Mouse (Mus musculus) yolk sac, embryonic 10.5 days (tissue): ENCODE measurements at regions not wholly inside any gene's neighbourhood (a gene's known extent, or its start where the extent isn't known, plus 50 kb on each side); places are given as distances from the start of the nearest gene placed in this dataset.

ENCODE experiments used
- DNase-seq: peaks from one replicate; pipeline ENCODE4 v3.0.0-alpha.2; 2017; ENCODE audit warnings: low spot score

DNA sequence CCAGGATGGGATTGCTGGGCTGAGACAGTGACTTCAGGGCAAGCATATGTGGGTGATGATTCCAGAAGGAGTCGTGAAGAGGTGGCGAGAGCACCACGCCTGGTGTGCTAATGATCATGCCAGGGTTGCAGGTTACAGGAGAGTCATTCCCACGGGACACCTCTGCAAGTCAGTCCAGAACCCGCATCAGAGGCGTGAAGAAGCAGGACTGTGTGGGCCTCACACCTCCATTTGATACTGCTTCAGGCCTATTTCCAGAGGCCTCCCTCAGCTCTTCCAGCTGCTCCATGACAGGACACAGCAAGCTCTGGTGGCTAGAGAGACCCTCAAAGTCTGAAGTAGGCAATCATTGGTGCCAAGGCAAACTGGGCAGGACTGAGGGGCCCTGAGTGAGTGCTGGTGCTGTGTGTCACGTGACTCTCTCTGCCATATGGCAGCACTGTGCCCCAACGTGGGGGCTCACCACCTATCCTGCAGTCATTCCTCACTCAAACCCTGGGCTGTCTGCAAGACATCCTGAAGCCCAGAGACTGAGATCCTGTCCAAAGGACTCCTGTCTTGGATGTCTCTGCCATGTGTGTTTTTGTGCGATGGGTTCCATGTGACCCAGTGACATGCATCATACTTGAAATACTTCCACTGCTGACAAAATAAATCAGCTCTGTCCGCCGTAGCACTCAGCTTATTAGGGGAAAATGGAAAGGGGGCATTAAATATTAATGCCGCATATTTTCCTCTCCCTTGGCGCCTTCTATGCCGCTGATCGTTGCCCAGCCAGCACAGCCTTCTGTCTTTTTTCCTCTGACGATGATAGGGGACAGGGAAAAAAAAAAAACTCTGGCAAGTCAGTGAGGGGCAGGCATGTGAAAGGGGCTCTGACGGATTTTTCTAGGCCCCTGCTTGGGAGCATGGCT is 247.6 kb upstream of the Habp2 start:
- DNase-seq = no peak

DNA sequence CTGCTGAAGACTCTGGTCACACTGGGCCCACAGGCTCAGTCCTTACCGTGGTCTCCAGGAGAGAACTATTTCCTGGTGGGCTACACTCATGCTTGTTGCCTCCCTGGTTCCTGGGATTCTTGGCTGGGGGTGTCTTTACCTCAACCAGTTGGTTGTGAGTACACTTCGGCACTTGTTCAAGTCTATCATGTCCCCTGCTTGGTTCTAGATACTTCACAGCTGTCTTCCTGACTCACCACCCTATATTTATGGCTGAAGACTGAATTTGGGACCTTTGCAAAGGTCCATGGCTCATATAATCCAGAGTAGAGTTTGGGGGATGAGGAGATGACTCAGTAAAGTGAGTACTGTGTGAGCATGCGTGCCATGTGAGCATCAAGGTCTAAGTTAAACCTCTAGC is 245.0 kb upstream of the Habp2 start:
- no peak for DNase-seq

DNA sequence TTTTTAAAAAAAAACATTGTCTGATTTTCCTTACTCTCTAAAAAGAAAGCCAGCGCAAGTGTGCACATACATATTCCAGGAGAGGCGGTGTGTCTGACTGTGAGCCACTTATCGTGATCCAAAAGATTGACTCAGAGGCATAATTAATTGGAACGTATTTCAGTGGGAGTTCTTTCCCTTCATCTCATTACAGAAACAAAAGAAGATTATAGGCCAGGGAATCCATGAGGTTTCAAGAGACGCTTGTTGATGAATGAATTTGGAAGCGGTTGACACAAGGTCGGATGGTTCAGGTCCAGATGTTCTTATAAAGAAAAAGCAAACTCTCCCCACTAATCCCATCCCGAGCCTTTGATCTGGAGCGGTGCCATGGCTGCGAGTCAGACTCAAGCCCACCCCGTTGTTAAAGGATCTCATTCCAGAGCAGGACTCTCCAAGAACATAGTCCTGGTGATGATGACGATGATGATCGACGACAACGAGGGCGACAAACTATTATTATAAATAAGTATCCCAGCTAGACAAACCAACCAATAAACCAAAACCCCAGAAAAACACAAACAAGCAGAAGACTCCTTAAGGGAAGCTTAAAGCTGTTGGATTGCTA is 240.1 kb upstream of the Habp2 start:
- no peak for DNase-seq

DNA sequence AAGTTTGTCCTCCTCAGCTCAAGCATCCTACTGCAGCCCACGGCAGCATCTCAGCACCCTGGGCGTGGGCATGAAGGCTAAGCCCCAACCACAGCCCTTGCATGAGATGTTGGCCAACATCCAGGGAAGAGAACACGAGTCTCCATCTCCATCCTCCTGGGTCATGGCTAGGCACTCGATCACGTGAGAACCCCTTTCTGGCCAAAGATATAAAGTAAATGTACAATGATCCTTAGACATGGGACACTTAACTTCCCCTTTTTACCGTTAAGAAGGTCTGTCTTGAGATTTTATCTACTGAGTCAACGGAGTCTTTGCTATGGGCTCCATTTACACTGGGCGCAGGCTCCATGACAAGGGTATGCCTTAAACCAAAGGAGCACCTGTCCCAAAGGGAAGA is 232.8 kb upstream of the Habp2 start:
- no peak for DNase-seq

DNA sequence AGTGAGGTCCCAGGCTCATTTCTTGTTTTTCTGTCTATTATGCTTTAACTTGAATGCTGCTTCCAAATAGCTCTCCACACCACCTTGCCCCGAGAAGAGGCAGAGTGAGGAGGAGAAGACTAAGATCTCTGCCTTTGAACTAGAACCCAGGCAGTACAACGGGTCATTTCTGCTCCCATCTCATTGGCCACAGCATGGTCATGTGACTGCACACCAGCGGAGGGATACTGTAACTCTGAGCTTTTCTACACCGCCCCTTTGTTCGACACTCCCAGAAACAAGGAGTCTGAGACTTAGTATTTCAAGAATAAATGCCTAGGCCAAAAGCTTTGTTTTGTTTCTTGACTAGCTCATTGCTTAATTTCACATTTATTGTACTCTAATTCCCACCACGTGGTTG is 230.5 kb upstream of the Habp2 start:
- no peak for DNase-seq

DNA sequence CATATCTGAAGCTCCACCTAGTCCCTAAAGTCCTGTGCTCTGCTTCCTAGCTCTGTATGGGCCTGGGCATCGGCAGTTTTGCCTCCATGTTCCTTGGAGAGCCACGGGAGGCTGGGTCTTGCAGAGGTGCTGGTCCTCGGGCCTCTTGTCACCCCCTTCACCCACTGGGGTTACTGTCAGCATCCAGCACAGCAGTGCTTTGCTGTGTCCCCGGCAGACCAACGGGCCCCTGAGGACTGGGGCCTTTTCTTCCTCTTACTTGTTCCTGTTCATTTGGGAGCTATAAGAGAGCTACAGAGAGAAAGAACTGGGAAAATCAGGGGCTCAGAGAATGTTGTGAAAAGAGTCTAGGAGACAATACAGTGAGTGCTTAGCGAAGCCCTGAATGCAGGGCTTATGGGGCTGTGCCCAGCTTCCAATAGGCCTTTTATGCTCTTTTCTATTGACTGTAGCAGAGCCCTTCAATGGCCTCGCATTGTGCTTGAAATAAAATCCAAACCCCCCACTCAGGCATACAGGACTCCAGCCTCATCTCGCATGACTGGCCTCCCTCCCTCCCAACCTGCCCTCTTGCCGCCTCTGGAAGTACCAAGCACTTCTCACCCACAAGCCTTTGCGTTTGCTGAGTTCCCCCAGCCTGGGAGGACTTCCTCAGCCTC is 224.9 kb upstream of the Habp2 start:
- DNase-seq = no peak

DNA sequence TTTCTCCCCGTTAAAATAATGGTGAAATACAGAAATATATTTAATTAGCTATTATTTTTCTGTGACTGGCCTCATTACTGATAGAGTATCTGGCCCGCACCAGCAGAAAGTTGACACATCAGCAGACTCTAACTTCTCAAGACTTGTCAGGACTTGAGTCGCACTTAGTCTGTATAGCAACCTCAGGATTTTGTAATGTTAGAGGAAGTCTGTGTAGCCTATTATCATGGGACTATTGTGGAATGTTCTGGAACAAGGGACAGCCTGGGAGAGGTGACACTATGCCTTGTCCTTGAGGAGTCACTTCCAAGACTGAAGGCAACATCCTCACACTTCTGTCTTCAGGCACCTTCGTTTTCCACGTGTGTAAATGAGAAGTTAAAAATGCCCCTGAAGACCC is 223.8 kb upstream of the Habp2 start:
- no peak for DNase-seq

DNA sequence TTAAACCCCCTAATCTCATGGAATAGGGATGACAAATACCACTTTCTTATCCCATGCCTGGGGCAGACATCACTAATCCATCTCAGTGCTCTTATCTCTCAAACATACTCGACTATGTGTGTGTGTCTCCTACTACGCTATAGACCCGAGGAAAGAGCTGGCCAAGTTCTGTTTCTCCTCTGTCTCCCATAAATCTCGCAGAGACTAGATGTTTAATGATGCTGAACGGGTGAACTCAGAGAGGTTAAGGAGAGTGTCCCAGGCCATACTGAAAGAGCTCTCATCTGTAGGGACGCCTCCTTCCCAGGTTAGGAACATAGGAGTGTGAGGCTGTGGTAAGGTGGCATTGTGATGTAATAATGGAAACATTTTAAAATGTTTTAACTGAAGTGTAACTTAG is 221.2 kb upstream of the Habp2 start:
- no peak for DNase-seq

DNA sequence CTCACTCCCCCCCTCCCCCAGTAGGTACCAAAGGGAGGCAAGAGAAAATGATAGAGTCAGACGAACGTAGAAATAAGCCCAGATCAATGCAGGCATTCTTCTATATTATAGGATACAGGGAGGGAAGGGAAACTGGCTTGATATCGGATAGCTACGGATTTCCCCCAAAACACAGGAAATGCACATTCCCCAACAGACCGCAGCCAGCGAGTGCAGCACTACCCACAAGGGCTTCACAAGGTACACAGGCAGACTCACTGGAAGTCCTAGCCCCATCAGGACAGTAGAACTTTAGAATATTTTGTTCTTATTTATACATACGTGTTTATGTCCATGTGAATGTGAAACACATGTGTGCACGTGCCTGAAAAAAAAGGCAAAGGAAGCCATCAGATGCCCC is 218.8 kb upstream of the Habp2 start:
- DNase-seq = no peak

DNA sequence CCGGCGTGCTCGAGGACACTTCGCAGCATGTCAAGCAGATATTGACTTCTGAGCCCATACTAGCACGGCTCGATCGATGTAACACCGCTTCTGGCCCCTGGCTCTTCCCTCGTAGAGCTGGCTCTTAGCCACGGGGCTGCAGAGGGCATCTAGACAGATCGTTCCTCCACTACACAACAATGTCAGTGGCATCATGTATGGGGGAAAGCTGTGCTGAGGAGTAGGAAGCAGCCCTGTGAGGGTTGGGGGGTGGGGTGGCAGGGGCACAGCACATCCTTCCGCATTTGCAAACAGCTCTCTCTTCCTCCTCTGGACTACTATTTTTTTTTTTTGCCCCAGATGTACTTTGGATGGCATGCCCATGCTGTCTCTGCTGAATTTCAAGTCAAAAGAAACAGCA is 218.1 kb upstream of the Habp2 start:
- no peak for DNase-seq

DNA sequence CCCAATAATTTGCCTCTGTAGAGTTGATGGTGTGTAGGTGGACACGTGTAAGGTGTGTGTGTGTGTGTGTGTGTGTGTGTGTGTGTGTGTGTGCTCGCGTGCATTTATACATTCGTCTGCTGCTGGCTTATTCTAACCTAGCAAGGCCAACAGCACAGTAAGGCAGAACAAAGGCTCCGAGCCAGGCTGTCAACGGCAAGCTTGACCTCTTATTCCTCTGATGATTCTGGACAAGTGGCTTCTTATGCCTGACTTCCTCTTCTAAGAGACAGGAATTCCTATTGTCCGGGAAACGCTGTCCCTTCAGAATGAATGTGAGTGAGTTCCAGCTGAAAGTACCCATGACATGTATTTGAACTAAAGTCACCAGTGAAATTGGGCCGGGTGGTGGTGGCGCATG is 217.7 kb upstream of the Habp2 start:
- no peak for DNase-seq

DNA sequence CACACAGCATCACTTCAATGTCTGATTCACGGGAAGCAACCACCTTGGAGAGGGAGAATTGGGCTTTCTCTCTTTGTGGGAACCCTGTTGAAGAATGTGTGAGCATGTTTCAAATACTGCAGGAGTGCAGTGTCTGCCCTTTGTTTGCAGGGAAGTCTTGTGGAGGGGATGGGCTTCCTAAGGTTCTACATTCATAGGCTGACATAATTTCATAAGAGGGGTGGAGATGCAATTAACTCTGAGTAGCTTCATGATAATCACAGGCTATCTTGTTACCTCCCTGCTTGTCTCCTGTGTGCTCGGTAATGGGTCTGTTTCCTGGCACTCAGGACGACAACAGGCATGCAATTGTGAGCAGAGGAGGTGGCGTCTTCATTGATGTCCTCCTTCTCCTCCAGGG is 215.6 kb upstream of the Habp2 start:
- DNase-seq = no peak

DNA sequence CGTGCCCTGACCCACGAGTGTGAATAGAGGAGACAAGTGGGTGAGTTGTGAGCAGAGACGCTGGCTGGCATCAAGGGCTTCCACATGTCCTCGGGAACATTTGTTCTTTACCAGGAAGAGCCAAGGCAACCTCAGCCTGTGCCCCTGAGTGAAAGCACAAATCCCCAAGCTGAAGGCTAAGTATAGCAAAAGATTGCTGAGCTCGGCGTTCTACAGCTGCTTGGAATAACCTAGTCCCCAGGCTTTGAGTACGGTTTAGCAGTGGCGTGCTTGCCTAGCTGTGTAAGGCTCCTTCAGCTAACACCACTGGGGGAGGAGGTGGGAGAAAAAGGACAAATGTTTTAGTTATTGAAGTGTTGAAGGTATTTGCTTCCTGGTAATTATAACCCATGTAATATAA is 210.8 kb upstream of the Habp2 start:
- DNase-seq = no peak

DNA sequence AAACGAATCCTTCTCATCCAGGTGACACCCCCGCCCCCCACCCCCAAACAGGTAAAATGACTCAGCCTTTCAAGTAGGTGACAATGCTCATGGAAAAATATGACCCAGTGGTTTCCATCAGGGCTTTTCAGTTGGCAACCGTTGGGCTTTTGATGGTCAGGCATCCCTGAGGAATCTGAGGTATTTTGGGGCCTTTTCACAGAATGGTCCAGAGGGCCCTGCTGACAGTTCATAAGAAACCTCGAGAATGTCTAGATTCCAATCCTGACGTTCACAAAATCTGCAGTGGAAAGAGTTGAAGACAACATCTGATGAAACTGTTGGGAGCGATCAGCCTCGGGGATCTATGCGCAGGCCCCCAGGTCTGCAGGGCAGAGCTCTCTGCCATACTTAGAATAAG is 209.4 kb upstream of the Habp2 start:
- no peak for DNase-seq

DNA sequence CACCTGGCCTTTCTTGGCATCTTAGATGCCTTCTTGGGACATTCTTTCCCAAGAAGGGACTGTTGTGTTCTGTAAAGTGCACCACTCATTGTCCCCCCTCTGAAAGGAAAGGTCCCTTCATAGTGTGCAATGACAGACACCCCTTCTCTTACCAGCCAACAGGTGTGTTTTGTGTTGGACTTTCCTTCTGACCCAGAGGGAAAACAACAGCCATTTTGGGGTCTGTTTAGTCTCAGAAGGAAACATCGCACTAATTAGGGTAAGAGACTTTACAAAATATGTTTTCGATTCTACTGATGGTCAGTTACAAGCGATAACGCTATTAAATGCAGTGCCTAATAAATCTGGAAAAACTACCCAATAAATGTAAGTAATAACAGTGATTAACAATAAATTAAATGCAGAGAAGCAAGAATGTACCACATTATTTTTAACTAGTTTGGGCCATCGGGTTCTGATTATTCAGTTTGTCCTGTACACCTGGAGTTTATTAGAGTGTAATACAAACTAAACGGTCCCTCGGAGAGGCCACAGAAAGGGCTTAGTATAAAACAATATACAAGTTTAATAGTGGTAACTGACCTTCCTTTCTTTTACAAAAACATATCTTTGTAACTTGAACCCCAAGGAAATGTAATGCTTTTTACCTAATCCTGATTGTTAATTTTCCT is 200.4 kb upstream of the Habp2 start:
- DNase-seq = no peak

DNA sequence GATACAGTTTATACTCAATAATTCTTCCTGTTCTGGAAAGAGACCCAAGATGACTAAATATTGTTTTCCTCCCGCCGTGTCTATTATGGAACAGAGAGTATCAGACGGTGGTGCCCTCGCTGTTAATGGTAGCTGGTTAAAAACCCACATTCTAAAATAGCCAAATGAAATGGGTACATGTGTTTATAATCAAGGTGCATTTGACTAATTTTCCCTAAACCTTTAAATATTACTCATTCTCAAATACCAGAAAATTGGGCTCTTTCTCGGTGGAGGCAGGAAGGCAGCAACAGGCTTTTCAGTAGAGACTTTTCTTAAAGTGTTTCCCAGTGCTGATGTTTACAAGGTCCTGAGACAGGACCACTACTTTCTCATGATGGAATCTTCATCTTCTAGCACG is 199.8 kb upstream of the Habp2 start:
- DNase-seq = no peak

DNA sequence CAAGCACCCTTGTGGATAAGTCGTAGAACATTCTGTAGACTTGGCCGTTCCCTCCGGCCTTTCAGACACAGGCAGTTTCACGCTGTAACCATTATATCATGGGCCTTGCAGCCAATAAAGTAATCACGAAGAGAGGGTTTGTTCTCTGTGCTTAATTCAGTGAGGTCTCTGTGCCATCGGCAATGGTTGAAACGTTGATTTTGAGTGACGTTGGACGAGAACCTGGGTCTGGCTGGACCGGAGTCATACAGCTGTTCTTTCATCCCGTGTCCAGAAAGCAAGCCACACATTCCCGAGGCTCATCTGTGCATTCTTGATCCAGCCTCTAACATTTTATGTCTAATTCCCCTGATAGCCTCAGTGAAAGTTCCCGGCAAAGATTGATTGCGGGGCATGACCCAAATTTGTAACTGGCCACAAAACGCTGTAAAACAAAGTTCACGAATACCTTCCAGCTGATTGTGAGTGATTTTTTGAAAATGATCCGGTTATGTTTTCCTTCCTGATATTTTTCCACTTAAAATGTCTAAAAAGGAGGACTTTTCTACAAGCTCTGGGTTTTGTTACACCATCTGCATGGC is 197.1 kb upstream of the Habp2 start:
- DNase-seq = no peak

DNA sequence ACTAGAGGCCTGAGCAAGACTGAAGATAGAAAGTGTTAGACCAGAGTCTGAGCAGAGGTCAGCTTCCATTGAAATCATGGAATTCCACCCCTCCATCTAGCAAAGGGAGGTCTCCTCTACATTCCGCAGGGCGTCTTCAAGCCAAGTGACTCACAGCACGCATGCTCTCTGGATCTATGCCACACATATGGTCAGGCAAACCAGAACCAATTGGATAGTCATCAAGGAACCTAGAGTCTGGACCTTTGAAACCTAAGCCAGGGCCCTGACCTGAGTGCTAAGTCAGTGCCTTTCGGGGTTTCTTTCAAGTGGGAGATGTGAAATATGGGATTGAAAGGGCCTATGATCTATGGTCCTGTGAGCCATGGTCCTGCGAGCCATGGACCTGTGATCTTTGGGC is 195.4 kb upstream of the Habp2 start:
- no peak for DNase-seq

DNA sequence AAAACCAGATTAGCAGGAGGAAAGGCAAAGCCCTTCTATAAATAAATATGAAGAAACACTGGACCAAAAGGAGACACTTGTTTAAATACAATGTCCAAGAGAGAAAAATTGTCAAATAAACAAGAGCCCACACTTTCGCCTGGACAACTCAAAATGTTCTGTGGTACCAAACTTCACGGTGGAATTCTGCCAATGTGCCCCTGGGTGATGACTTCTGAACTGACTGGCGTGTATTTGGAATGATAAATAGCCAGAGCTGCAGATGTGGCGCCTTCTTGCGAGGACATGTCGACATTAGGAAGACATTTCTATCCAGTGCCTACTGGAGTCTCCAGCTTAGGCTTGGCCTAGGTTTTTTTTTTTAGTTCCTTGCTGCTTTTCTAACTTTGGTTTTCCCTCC is 191.1 kb upstream of the Habp2 start:
- DNase-seq = no peak

DNA sequence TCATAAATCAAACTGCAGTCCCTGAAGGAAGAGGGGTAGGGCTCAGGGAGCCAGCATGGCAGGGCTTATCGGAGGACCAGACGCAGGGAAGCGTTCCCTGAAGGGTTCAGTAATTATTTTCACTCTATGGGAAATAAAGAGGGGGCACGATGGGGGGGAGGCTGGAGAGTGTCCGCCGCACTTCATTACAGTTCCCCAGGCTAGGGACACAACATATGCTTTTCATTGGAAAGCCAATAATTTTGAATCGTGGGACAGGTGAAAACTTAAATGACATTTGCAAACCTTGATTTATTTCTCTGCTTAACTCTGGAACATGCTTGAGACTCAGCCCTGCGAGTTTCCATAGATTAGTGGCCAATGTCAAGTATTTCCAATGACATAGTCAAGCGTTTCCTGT is 187.2 kb upstream of the Habp2 start:
- DNase-seq = no peak

DNA sequence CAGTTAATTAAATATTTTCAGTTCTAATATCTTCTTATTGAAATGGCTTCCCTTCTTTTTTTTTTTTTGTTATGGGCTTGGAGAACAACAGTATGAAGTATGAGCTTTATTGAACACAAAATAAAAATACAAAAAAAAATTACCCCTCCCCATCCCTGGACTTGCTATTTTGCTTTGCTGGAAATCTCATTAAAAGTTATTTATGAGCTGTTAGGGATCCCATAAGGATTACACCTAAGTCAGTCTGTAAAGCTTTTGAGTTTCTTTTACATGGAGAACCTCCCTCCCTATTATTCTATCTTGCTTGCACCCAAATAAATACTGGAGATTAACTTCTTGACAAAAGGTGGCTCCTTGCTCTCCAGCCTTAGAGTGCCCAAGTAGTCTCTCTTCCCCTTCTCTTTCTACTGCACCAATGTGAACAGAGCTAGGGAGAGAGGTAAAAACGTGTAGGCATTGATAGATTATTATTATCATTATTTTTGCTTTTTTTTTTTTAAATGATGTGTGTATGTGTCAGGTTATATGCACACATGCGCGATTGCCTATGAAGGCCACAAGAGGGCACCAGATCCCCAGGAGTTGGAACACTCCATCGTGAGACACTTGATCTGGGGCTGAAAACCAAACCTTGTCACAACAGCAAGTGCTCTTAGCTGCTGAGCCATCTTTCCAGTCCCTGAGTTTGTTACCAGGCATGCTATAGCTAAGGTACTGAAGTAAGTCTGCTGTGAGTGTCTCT is 186.6 kb upstream of the Habp2 start:
- DNase-seq = no peak
